Mouse (Mus musculus) lung, embryonic 16.5 days (tissue): Measurements from ENCODE around the gene Fbxo46. TPM values are rescaled to one million over a fixed set of nuclear protein-coding genes. Genes with fewer than 3 reads are reported as not detected.

ENCODE experiments used
- ATAC-seq: fragments of 200-750 bp; cut with Nextera tagmentation; 2 replicates; pipeline ENCODE4 v1.8.0; 2017; ENCODE audit warnings: low read depth, mild to moderate bottlenecking, moderate library complexity
- H3K27ac ChIP-seq: fragments of 300-500 bp; sonication (generic); 2 replicates; pipeline ENCODE4 v1.5.1; 2014; ENCODE audit warnings: mild to moderate bottlenecking, control low read depth, low read length
- H3K27me3 ChIP-seq: fragments of 300-500 bp; sonication (generic); 2 replicates; pipeline ENCODE4 v1.6.1; 2014; ENCODE audit warnings: low read depth, low read length, mixed read lengths; ENCODE audit not compliant: control insufficient read depth, insufficient read depth
- H3K36me3 ChIP-seq: fragments of 300-500 bp; sonication (generic); 2 replicates; pipeline ENCODE4 v1.6.1; 2014; ENCODE audit warnings: low read length; ENCODE audit not compliant: control insufficient read depth, insufficient read depth
- H3K4me1 ChIP-seq: fragments of 300-500 bp; sonication (generic); replicated peaks from 2 replicates; pipeline ENCODE4 v1.6.1; 2014; ENCODE audit warnings: low read length, mixed read lengths; ENCODE audit not compliant: control insufficient read depth, insufficient read depth
- H3K4me2 ChIP-seq: fragments of 300-500 bp; sonication (generic); 2 replicates; pipeline ENCODE4 v1.6.1; 2014; ENCODE audit warnings: low read depth, low read length, control low read depth
- H3K4me3 ChIP-seq: fragments of 300-500 bp; sonication (generic); 2 replicates; pipeline ENCODE4 v1.5.1; 2014; ENCODE audit warnings: mild to moderate bottlenecking, low read length, control low read depth
- H3K9ac ChIP-seq: fragments of 300-500 bp; sonication (generic); 2 replicates; pipeline ENCODE4 v1.6.1; 2014; ENCODE audit warnings: low read length, control low read depth
- H3K9me3 ChIP-seq: fragments of 300-500 bp; sonication (generic); 2 replicates; pipeline ENCODE4 v1.6.1; 2016; ENCODE audit warnings: low read length; ENCODE audit not compliant: control insufficient read depth
- WGBS: fragments of 180-500 bp; shearing (Covaris S2); extraction: QIAGEN DNeasy Blood & Tissue Kit; methylation state at CpG from one replicate; pipeline ENCODE4 v1.1.7; 2014; 5-methylcytosine and 5-hydroxymethylcytosine counted together
- microRNA counts: library from miRNA; unstranded; fragments of <30 nt; microRNA quantifications from one replicate; lab custom pipeline; 2016
- microRNA-seq: library from miRNA; unstranded; fragments of <30 nt; microRNA quantifications from one replicate; pipeline ENCODE4, GENCODE M21; 2016
- polyA plus RNA-seq: library from polyadenylated mRNA; unstranded; fragments of >200 nt; fragmentation: Nextera tagmentation; extraction: Ambion mirVana; gene quantifications from 2 replicates; pipeline ENCODE4 v1.2.1, GENCODE M21; 2015

Gene Fbxo46
- polyA plus RNA-seq, 1 experiment from 2014 or later, result 16.3 TPM

GRCm38 (mm10) chr7:19178035-19178434 lies 58.4 kb downstream of the Fbxo46 start:
- Histone ChIP-seq H3K4me2 (no peak overlapping the region), H3K4me3 (no peak overlapping the region), H3K4me1 (peaks cover 14% of the 10 kb centered on the region), H3K9me3 (no peaks in the 10 kb centered on the region), H3K9ac (no peak overlapping the region), H3K36me3 (no peaks in the 10 kb centered on the region), H3K27me3 (peaks cover 47% of the 10 kb centered on the region), H3K27ac (no peak overlapping the region)
- no peak for ATAC-seq
- WGBS, result 6% methylated on average over 18 of the region's 18 CpGs

DNA sequence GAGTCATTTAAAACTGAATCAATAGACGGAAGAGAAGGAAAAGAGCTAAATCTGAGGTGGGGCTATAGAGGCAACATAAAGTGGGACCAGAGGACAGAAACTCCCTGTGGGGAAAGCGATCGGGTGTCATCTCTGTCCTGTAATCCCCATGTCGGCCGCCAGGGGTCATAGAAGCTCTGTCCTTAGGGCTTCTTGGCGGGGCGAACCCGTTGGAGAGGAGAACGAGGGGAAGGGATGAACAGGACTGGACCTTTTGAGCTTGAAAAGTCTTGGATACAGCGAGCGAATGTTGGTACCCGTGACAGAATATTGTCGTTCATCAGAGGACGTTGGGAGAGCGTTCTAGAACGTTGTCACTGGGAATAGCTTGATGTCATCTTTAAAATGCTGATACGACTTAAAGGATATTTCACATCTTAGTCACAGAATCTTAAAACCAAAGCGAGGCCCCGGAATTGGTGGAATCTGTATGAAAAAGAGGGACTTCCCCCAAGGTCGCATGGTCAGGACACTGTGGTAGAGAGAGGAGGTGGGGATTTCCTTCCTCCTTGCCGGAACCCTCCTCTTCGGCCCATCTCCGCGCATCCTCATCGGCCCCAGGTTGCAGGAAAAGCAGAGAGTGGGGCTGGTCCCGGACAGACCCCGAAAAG lies 58.9 kb downstream of the Fbxo46 start:
- Histone ChIP-seq H3K9ac (no peak overlapping the region), H3K36me3 (no peaks in the 10 kb centered on the region), H3K27ac (no peak overlapping the region), H3K4me2 (peak overlapping the region; percentile 16; the same call in 1 of the 2 replicates), H3K4me1 (peaks cover 11% of the 10 kb centered on the region), H3K4me3 (no peak overlapping the region), H3K9me3 (no peaks in the 10 kb centered on the region), H3K27me3 (peaks cover 47% of the 10 kb centered on the region)
- 4% methylated on average over 27 of the region's 27 CpGs for WGBS
- ATAC-seq, result 0 out of 2 replicates have a peak, but pooled peaks have one; percentile 18

- peak overlapping the region; percentile 16 for H3K4me2 ChIP-seq
- peak overlapping the region; percentile 7; the same call in 1 of the 2 replicates for H3K4me3 ChIP-seq
- peaks cover 11% of the 10 kb centered on the region for H3K4me1 ChIP-seq
- no peaks in the 10 kb centered on the region for H3K9me3 ChIP-seq
- under 1% methylated on average over 32 of the region's 32 CpGs for WGBS
- H3K9ac ChIP-seq, result no peak overlapping the region
- ATAC-seq, result 0 out of 2 replicates have a peak, but pooled peaks have one; percentile 18
- H3K27ac ChIP-seq, result no peak overlapping the region
- no peaks in the 10 kb centered on the region for H3K36me3 ChIP-seq
- H3K27me3 ChIP-seq, result peaks cover 47% of the 10 kb centered on the region
Measured at GRCm38 (mm10) chr7:19179173-19179572, 59.5 kb downstream of the Fbxo46 start.

DNA sequence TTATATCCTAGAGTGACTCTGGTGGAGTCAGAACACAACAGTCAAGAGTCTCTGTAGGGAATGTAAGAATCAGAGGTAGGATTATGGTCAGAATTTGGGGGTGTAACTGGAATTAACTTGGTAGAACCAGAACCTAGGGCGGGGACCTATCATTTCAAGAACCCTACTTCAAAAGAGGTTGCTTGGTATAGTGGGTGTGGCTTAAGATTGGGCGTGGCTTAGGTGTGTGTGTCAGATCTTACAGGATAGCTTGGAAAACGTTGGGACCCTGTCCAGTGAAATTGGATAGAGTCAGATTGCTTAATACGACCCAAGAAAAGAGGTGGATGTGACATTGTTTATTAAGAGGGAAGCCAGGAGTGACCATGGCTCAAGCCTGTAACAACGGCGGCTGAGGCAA lies 60.3 kb downstream of the Fbxo46 start:
- Histone ChIP-seq H3K9ac (no peak overlapping the region), H3K9me3 (no peaks in the 10 kb centered on the region), H3K4me2 (no peak overlapping the region), H3K27me3 (peaks cover 47% of the 10 kb centered on the region), H3K4me1 (peaks cover 15% of the 10 kb centered on the region), H3K27ac (no peak overlapping the region), H3K36me3 (no peaks in the 10 kb centered on the region), H3K4me3 (no peak overlapping the region)
- no peak for ATAC-seq
- 29% methylated on average over 6 of the region's 6 CpGs for WGBS

GRCm38 (mm10) chr7:19180862-19181429 lies 61.3 kb downstream of the Fbxo46 start:
- WGBS, result under 1% methylated on average over 26 of the region's 27 CpGs
- Histone ChIP-seq H3K36me3 (no peaks in the 10 kb centered on the region), H3K27me3 (peaks cover 40% of the 10 kb centered on the region), H3K9ac (peak overlapping the region; percentile 77), H3K4me2 (peak overlapping the region; percentile 82), H3K4me1 (peaks cover 16% of the 10 kb centered on the region), H3K27ac (no peak overlapping the region), H3K4me3 (peak overlapping the region; percentile 68), H3K9me3 (no peaks in the 10 kb centered on the region)
- peak; percentile 70 for ATAC-seq

DNA sequence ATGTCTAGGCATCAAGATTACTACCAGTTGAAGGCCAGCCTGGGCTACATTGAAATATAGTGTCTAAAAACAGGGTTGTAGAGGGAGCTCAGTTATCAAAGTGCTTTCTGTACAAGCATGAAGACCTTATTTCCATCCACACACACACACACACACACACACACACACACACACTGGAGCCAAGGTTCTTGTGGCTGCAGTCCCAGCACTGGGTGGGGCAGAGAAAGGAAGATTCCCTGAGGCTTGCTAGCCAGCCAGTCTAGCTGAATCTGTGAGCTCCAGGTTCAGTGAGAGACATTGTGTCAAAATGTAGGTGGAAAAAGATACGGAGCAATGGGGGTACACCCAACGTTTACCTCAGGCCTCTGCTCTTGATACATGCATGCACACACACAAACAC lies 64.6 kb downstream of the Fbxo46 start:
- 76% methylated on average over 2 of the region's 2 CpGs for WGBS
- Histone ChIP-seq H3K4me2 (no peak overlapping the region), H3K27ac (no peak overlapping the region)

GRCm38 (mm10) chr7:19184758-19185157 lies 65.1 kb downstream of the Fbxo46 start:
- H3K9me3 ChIP-seq, result no peaks in the 10 kb centered on the region
- no peak overlapping the region for H3K27ac ChIP-seq
- H3K4me2 ChIP-seq, result no peak overlapping the region
- H3K4me1 ChIP-seq, result peaks cover 16% of the 10 kb centered on the region
- ATAC-seq, result no peak
- peaks cover 4% of the 10 kb centered on the region for H3K27me3 ChIP-seq
- no peaks in the 10 kb centered on the region for H3K36me3 ChIP-seq
- WGBS, result 69% methylated on average over 6 of the region's 6 CpGs
- H3K9ac ChIP-seq, result no peak overlapping the region
- H3K4me3 ChIP-seq, result no peak overlapping the region

More for the DNA sequence above, 64.6 kb downstream of the Fbxo46 start:
- H3K27me3 ChIP-seq, result peaks cover 9% of the 10 kb centered on the region
- H3K9me3 ChIP-seq, result no peaks in the 10 kb centered on the region
- no peak overlapping the region for H3K9ac ChIP-seq
- no peak overlapping the region for H3K4me3 ChIP-seq
- peaks cover 16% of the 10 kb centered on the region for H3K4me1 ChIP-seq
- no peak for ATAC-seq
- no peaks in the 10 kb centered on the region for H3K36me3 ChIP-seq

MicroRNAs encoded within 50 kb of the gene (microRNA counts, 519-probe panel; counts per million panel counts)
- not detected for microRNA mmu-miR-330 (lab: Ali Mortazavi, UCI)

Small RNAs within 50 kb of the gene (microRNA-seq; reads per million reads assigned to microRNA genes)
- not detected for gene Mir3100
- gene Mir330, result 156 reads per million, percentile 54 among the genes with 10 or more reads in this experiment

Other genes with a start within 250 kb of the Fbxo46 start
- gene Pglyrp1, start 248.5 kb upstream of the Fbxo46 start, polyA plus RNA-seq, result 12.5 and 18.1 TPM in 2 replicates
- 30.8 and 32.7 TPM in 2 replicates for gene Ccdc61, start 209.4 kb upstream of the Fbxo46 start, polyA plus RNA-seq
- gene Nova2, start 194.0 kb upstream of the Fbxo46 start, polyA plus RNA-seq, result 0.89 and 0.99 TPM in 2 replicates
- not detected in 2 replicates for gene Nanos2, start 132.5 kb upstream of the Fbxo46 start, polyA plus RNA-seq
- gene Mypop, start 128.6 kb upstream of the Fbxo46 start, polyA plus RNA-seq, result 2.1 and 2.8 TPM in 2 replicates
- 16.0 and 16.5 TPM in 2 replicates for gene Irf2bp1, start 115.8 kb upstream of the Fbxo46 start, polyA plus RNA-seq
- gene Foxa3, start 96.3 kb upstream of the Fbxo46 start, polyA plus RNA-seq, result 2.3 TPM in 2 replicates
- gene Sympk, start 95.5 kb upstream of the Fbxo46 start, polyA plus RNA-seq, result 27.4 and 27.5 TPM in 2 replicates
- gene Rsph6a, start 65.2 kb upstream of the Fbxo46 start, polyA plus RNA-seq, result not detected in 2 replicates
- 11.3 and 11.9 TPM in 2 replicates for gene Dmwd, start 43.6 kb upstream of the Fbxo46 start, polyA plus RNA-seq
- gene Dmpk, start 36.0 kb upstream of the Fbxo46 start, polyA plus RNA-seq, result 28.7 and 29.3 TPM in 2 replicates
- gene Six5, start 25.3 kb upstream of the Fbxo46 start, polyA plus RNA-seq, result 7.2 and 7.5 TPM in 2 replicates
- 1.9 and 2.2 TPM in 2 replicates for gene Gm4969, start 1.5 kb upstream of the Fbxo46 start, polyA plus RNA-seq
- 15.4 and 15.7 TPM in 2 replicates for gene Qpctl, start 29.4 kb downstream of the Fbxo46 start, polyA plus RNA-seq
- gene Snrpd2, start 29.9 kb downstream of the Fbxo46 start, polyA plus RNA-seq, result 135 and 144 TPM in 2 replicates
- gene Gipr, start 46.3 kb downstream of the Fbxo46 start, polyA plus RNA-seq, result 5.6 and 8.2 TPM in 2 replicates
- gene Eml2, start 56.6 kb downstream of the Fbxo46 start, polyA plus RNA-seq, result 11.3 and 12.4 TPM in 2 replicates
- gene Gpr4, start 92.7 kb downstream of the Fbxo46 start, polyA plus RNA-seq, result 2.1 and 2.6 TPM in 2 replicates
- 29.9 and 31.5 TPM in 2 replicates for gene Opa3, start 108.5 kb downstream of the Fbxo46 start, polyA plus RNA-seq
- 103 and 105 TPM in 2 replicates for gene Vasp, start 152.0 kb downstream of the Fbxo46 start, polyA plus RNA-seq
- not detected in 2 replicates for gene Ppm1n, start 160.2 kb downstream of the Fbxo46 start, polyA plus RNA-seq
- gene Rtn2, start 162.8 kb downstream of the Fbxo46 start, polyA plus RNA-seq, result 13.8 and 17.5 TPM in 2 replicates
- 0.20 and 0.31 TPM in 2 replicates for gene Fosb, start 190.2 kb downstream of the Fbxo46 start, polyA plus RNA-seq
- gene Ercc1, start 224.9 kb downstream of the Fbxo46 start, polyA plus RNA-seq, result 79.9 and 82.5 TPM in 2 replicates
- gene Cd3eap, start 239.6 kb downstream of the Fbxo46 start, polyA plus RNA-seq, result 17.2 and 17.3 TPM in 2 replicates
- 4.9 TPM in 2 replicates for gene Ppp1r13l, start 239.9 kb downstream of the Fbxo46 start, polyA plus RNA-seq